Mouse (Mus musculus): ENCODE data around the gene B3gat2. TPM values are rescaled to one million over a fixed set of nuclear protein-coding genes. Genes with fewer than 3 reads are reported as not detected.
A peak's percentile ranks its signal among the peaks of the same experiment; 100 is the strongest.

The B3gat2 gene
- total RNA-seq (2021): not detected
- long read RNA-seq, experiment 1, partial matches to known transcripts: 0 of 3 reads
- long read RNA-seq, experiment 1, other reads (novel, unspliced or antisense): 3 of 3 reads
- long read RNA-seq, experiment 2, partial matches to known transcripts: 0 of 1 reads
- long read RNA-seq, experiment 2, other reads (novel, unspliced or antisense): 1 of 1 reads

DNA sequence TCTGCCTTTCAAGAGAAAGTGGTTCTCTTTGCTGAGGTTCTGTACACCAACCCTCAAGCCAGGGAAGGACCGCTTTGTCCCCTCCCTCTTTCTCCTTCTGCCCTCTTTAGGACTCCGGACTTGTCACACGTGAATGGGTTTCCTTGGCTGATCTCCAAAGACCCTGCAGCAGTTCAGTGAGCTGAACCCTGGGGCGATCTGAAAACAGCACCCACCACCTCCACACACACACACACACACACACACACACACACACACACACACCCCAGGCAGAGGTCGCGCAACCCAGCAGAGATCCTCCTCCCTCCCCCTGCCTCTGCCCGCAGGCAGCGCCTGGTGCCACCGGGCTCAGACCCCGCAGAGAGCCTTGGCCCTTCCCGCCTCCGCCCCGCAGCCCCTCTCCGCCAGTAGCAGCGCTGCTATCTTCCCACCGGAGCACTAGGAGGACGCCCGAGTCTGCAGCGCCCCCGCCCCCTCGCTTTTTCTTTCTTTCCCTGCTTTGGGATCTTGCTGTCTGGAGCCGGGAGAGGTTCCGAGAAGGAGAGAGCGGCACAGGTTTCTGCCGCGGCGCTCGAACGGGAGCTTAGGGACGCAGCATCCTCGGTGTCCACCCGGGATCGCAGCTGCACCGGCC lies at the start of gene B3gat2:
TSS of gene B3gat2 (plus strand) at position 252 of the 634 bp plus-strand sequence.
- no peak for DNase-seq

DNA sequence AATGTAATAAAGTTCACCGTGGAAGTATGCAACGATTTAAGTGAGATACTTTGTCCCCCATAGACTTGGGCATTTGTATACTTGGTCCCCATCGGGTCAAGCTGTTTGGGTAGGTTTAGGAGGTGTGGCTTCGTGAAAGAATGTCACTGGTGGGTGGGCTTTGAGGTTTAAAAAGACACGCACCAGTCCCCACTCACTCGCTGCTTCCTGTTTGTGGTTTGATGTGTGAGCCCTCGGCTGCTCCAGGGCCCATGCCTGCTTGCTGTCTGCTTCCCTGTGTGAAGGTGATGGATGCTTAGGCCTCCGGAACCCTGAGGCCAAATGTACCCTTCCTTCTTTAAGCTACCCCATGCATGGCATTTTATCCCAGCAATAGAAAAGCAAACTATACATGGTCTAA lies 41.2 kb upstream of the B3gat2 start:
- DNase-seq: no peak

DNA sequence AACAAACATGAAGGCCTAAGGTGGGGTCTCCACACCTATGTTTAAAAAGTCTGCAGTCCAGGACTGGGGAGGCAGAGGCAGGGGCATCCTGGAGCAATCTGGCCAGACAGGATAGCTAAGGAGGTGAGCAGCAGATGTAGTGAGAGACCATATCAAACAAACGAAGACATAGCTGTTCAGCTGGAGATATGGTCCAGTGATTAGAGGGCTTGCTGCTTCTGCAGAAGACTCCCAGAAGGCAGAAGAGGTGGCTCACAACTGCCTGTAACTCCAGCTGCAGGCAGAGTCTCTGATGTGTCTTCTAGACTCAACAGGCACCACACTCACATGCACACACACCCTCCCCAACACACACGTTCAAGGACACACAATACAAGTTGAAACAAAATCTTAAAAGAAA lies 40.5 kb upstream of the B3gat2 start:
- no peak for DNase-seq

GRCm38 (mm10) chr1:23722469-23723372 lies 38.8 kb upstream of the B3gat2 start:
- no peak for DNase-seq

DNA sequence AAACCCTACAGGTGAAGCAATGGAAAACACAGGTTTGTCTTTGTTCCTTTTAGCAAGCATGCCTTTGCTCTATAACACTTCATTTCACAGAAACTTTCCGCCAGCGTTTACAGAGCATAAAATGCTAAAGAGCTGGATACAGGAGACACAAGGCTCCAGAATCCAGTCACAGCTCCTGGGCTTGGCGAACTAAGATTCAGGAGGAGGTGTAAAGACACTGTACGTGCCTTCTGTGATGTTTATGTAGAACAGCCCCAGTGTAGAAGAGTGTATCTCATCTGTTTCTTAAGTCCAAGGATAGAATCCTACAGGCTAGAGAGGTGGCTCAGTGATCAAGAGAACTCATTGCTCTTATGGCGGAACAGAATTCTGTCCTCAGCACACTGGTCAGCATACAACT lies 30.2 kb upstream of the B3gat2 start:
- no peak for DNase-seq

GRCm38 (mm10) chr1:23750864-23751532 lies 10.6 kb upstream of the B3gat2 start:
- no peak for DNase-seq

GRCm38 (mm10) chr1:23753091-23753490 lies 8.5 kb upstream of the B3gat2 start:
- no peak for DNase-seq

GRCm38 (mm10) chr1:23753591-23753990 lies 8.0 kb upstream of the B3gat2 start:
- DNase-seq: no peak

- no peak for DNase-seq
These were observed 7.2 kb upstream of the B3gat2 start for GRCm38 (mm10) chr1:23754340-23754739.

DNA sequence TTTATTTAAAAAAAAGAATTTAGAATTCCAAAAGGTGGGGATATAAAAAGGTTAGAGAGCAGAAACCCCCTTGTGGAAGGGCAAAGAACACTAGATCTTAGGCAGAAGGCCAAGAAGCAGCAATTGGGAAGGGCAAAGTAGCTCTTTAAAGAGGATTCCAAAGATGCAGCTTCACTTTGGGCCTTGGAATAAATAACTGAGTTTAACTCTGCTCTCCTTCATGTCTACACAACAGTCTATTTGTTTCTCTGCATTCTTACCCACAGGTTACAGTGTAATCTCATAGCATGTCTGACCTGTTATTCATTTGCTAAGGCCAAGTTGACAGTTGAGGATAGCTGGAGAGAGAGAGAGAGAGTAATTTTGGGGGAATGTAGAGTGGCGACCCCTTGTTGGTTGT lies 6.6 kb upstream of the B3gat2 start:
- no peak for DNase-seq

DNA sequence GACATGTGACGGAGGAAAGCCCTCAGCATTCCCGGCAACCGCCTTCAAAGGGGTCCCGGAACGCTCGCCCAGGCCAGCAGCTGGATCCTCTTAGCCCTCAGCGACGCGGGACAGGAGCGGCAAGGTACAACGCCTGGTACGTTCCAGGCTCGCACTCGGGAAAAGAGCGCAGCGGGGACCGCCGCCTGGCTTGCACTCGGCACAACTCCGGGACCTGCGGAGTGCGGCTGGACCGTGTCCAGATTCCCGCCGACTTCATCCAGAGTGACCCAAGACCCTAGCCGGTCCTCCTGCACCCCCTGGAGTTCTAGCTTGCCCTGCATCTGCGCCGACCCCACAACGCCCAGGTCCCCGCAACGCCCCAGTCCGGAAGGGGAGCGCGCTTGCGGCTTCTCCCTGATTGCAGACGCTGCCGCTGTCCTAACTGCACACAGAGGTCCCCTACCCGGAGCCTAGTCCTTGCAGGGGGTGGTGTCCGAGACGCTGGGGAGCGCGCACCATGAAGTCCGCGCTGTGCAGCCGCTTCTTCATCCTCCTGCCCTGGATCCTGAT lies 659 bp downstream of the B3gat2 start:
- peak; percentile 6 for DNase-seq

DNA sequence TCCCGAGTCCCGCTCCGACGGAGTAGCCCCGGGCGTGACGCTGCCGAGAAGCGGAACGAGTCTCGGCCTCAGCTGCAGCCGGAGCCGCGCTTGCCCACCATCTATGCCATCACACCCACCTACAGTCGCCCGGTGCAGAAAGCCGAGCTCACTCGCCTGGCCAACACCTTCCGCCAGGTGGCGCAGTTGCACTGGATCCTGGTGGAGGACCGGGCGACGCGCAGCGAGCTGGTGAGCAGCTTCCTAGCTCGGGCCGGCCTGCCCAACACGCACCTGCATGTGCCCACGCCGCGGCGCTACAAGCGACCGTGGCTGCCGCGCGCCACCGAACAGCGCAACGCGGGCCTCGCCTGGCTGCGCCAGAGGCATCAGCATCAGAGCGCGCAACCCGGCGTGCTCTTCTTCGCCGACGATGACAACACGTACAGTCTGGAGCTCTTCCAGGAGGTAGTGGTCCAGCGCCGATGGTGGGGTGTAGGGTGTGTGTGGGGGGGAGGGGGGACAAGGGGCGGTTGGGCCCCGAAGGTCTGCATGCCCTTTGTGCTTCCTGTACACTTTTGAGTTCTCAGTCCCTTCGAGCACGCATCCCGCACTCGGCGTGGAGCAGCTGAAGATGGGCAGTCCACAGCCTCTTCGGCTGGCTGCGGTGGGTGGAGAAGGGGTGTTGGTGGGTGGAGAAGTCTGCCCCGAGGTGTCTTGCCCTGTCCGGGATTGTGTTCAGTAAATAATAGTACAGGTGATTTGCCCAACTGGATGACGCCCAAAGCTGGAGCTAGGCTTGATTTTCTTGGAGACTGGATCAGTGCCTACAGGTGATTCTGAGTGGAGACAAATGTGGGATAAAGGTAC lies 1.5 kb downstream of the B3gat2 start:
- peak; percentile 58 for DNase-seq

- DNase-seq: no peak
These were observed 2.2 kb downstream of the B3gat2 start for GRCm38 (mm10) chr1:23763726-23764125.

DNA sequence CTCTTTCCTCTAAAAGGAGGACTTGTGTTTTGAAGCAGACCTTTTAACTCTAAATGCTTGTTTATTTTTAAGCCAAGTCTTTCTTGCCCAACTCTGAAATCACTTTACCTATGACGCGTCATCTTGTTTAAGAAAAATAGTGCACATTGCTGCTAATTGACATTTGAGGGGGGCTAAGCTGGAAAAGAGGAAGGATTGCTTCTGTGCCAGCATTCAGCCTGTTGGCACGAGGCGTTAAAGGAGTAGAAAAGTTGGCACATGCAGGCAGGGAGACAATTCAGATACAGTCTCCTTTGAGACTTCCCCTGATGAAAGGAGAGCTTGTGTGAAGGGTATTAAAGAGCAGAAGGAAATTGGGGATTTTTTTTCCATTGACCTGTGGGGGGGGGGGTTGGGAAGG lies 3.2 kb downstream of the B3gat2 start:
- DNase-seq: no peak

DNA sequence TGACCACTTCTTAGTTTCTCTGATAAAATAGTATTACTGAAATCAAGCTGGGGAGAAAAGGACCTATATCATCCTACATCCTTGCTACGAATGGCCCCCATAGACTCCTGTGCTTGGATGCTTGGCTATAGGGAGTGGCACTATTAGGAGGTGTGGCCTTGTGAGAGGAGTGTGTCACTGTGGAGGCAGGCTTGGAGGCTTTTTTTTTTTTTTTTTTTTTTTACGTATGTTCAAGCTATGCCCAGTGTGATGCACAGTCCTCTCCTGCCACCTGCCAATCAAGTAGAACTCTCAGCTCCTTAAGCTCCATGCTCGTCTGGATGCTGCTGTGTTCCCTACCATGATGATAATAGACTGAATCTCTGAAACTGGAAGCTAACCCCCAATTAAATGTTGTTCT lies 11.5 kb downstream of the B3gat2 start:
- DNase-seq: no peak

GRCm38 (mm10) chr1:23792737-23793533 lies 31.4 kb downstream of the B3gat2 start:
- DNase-seq: peak; percentile 13

DNA sequence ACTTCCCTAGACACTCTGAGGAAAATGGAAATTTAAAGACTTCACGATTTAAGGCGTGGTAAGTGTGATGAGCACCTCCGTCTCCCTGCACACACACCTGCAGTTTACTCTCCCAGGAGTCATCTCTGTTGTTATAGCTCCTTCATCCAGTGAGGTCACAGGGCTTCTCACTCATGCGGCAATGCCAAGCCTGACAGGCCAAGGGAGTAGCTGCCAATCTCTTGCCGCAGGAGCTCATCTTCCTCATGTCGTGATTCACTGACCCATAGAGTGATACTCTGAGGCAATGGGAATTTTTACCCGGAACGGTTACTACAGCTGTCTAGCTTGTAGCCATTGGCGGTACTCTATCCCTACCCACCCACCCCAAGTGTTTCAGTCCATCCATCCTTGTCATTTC lies 36.8 kb downstream of the B3gat2 start:
- DNase-seq: no peak

- DNase-seq: no peak
These were observed 60.1 kb downstream of the B3gat2 start for GRCm38 (mm10) chr1:23821615-23822014.

GRCm38 (mm10) chr1:23826887-23827758 lies 65.6 kb downstream of the B3gat2 start:
- no peak for DNase-seq

All from gastrocnemius, postnatal 25 days (tissue).